Mouse (Mus musculus): ENCODE data around the gene Il7r. TPM values are rescaled to one million over a fixed set of nuclear protein-coding genes. Genes with fewer than 3 reads are reported as not detected.
A peak's percentile ranks its signal among the peaks of the same experiment; 100 is the strongest.

The Il7r gene
- polyA plus RNA-seq (2014; fragmentation: Nextera tagmentation; extraction: Ambion mirVana): 0.19 and 0.24 TPM in 2 replicates

- Histone ChIP-seq H3K4me1 (ENCODE audit: control insufficient read depth, insufficient read depth, low read length) (no peaks in the 10 kb centered on the region), H3K36me3 (ENCODE audit: control insufficient read depth, insufficient read depth, low read length) (no peaks in the 10 kb centered on the region), H3K9ac (ENCODE audit: low read depth, low read length) (no peak within 1 kb of the TSS), H3K4me3 (ENCODE audit: low read depth, low read length) (no peak within 1 kb of the TSS), H3K27ac (replicated peaks; ENCODE audit: low read depth, low read length) (no peak within 1 kb of the TSS), H3K27me3 (replicated peaks; ENCODE audit: control insufficient read depth, insufficient read depth, low read length) (no peaks in the 10 kb centered on the region), H3K4me2 (ENCODE audit: low read depth, low read length) (no peak within 1 kb of the TSS), H3K9me3 (ENCODE audit: control insufficient read depth, low read length) (no peaks in the 10 kb centered on the region)
- DNase-seq (ENCODE audit: low spot score) (no peak), ATAC-seq (ENCODE audit: low read depth) (no peak)
- WGBS: 79% methylated on average over 4 of the region's 4 CpGs
Observed at GRCm38 (mm10) chr15:9530076-9530475, at the start of gene Il7r. Gene Il7r (minus strand): TSS chr15:9530176.

- Histone ChIP-seq H3K27ac (replicated peaks; ENCODE audit: low read depth, low read length) (no peak overlapping the region), H3K27me3 (replicated peaks; ENCODE audit: control insufficient read depth, insufficient read depth, low read length) (no peaks in the 10 kb centered on the region), H3K4me3 (ENCODE audit: low read depth, low read length) (no peak overlapping the region), H3K9ac (ENCODE audit: low read depth, low read length) (no peak overlapping the region), H3K9me3 (ENCODE audit: control insufficient read depth, low read length) (no peaks in the 10 kb centered on the region), H3K36me3 (ENCODE audit: control insufficient read depth, insufficient read depth, low read length) (no peaks in the 10 kb centered on the region), H3K4me2 (ENCODE audit: low read depth, low read length) (no peak overlapping the region), H3K4me1 (ENCODE audit: control insufficient read depth, insufficient read depth, low read length) (no peaks in the 10 kb centered on the region)
- ATAC-seq (ENCODE audit: low read depth) (no peak), DNase-seq (ENCODE audit: low spot score) (no peak)
- 79% methylated on average over 4 of the region's 4 CpGs for WGBS
Observed at GRCm38 (mm10) chr15:9577303-9577702, 47.3 kb upstream of the Il7r start.

- H3K27ac ChIP-seq (replicated peaks; ENCODE audit: low read depth, low read length): no peak overlapping the region
Observed at GRCm38 (mm10) chr15:9574796-9575195, 44.8 kb upstream of the Il7r start.

GRCm38 (mm10) chr15:9573361-9573760, 43.4 kb upstream of the Il7r start:
- 77% methylated on average over 4 of the region's 4 CpGs for WGBS

More at GRCm38 (mm10) chr15:9574796-9575195, 44.8 kb upstream of the Il7r start:
- no peak overlapping the region for H3K4me2 ChIP-seq (ENCODE audit: low read depth, low read length)
- no peaks in the 10 kb centered on the region for H3K27me3 ChIP-seq (replicated peaks; ENCODE audit: control insufficient read depth, insufficient read depth, low read length)
- H3K4me1 ChIP-seq (ENCODE audit: control insufficient read depth, insufficient read depth, low read length): no peaks in the 10 kb centered on the region
- no peaks in the 10 kb centered on the region for H3K36me3 ChIP-seq (ENCODE audit: control insufficient read depth, insufficient read depth, low read length)
- no peaks in the 10 kb centered on the region for H3K9me3 ChIP-seq (ENCODE audit: control insufficient read depth, low read length)
- WGBS: 88% methylated on average over 5 of the region's 5 CpGs
- H3K4me3 ChIP-seq (ENCODE audit: low read depth, low read length): no peak overlapping the region
- no peak overlapping the region for H3K9ac ChIP-seq (ENCODE audit: low read depth, low read length)
- ATAC-seq (ENCODE audit: low read depth) (no peak), DNase-seq (ENCODE audit: low spot score) (no peak)

GRCm38 (mm10) chr15:9572664-9573063, 42.7 kb upstream of the Il7r start:
- H3K4me3 ChIP-seq (ENCODE audit: low read depth, low read length): no peak overlapping the region
- H3K4me2 ChIP-seq (ENCODE audit: low read depth, low read length): no peak overlapping the region
- WGBS: 78% methylated on average over 7 of the region's 7 CpGs
- DNase-seq (ENCODE audit: low spot score): no peak
- no peak overlapping the region for H3K27ac ChIP-seq (replicated peaks; ENCODE audit: low read depth, low read length)
- H3K4me1 ChIP-seq (ENCODE audit: control insufficient read depth, insufficient read depth, low read length): no peaks in the 10 kb centered on the region
- no peaks in the 10 kb centered on the region for H3K36me3 ChIP-seq (ENCODE audit: control insufficient read depth, insufficient read depth, low read length)
- H3K9ac ChIP-seq (ENCODE audit: low read depth, low read length): no peak overlapping the region
- H3K27me3 ChIP-seq (replicated peaks; ENCODE audit: control insufficient read depth, insufficient read depth, low read length): no peaks in the 10 kb centered on the region
- ATAC-seq (ENCODE audit: low read depth): no peak
- H3K9me3 ChIP-seq (ENCODE audit: control insufficient read depth, low read length): no peaks in the 10 kb centered on the region

More at GRCm38 (mm10) chr15:9573361-9573760, 43.4 kb upstream of the Il7r start:
- ATAC-seq (ENCODE audit: low read depth) (no peak), DNase-seq (ENCODE audit: low spot score) (no peak)
- no peak overlapping the region for H3K27ac ChIP-seq (replicated peaks; ENCODE audit: low read depth, low read length)
- no peaks in the 10 kb centered on the region for H3K4me1 ChIP-seq (ENCODE audit: control insufficient read depth, insufficient read depth, low read length)
- no peak overlapping the region for H3K4me3 ChIP-seq (ENCODE audit: low read depth, low read length)
- no peaks in the 10 kb centered on the region for H3K36me3 ChIP-seq (ENCODE audit: control insufficient read depth, insufficient read depth, low read length)
- H3K4me2 ChIP-seq (ENCODE audit: low read depth, low read length): no peak overlapping the region
- no peaks in the 10 kb centered on the region for H3K27me3 ChIP-seq (replicated peaks; ENCODE audit: control insufficient read depth, insufficient read depth, low read length)
- H3K9me3 ChIP-seq (ENCODE audit: control insufficient read depth, low read length): no peaks in the 10 kb centered on the region
- H3K9ac ChIP-seq (ENCODE audit: low read depth, low read length): no peak overlapping the region

- no peaks in the 10 kb centered on the region for H3K4me1 ChIP-seq (ENCODE audit: control insufficient read depth, insufficient read depth, low read length)
- no peaks in the 10 kb centered on the region for H3K27me3 ChIP-seq (replicated peaks; ENCODE audit: control insufficient read depth, insufficient read depth, low read length)
- H3K9ac ChIP-seq (ENCODE audit: low read depth, low read length): no peak overlapping the region
- H3K4me3 ChIP-seq (ENCODE audit: low read depth, low read length): no peak overlapping the region
- H3K4me2 ChIP-seq (ENCODE audit: low read depth, low read length): no peak overlapping the region
- 84% methylated on average over 2 of the region's 2 CpGs for WGBS
- ATAC-seq (ENCODE audit: low read depth) (no peak), DNase-seq (ENCODE audit: low spot score) (no peak)
- no peaks in the 10 kb centered on the region for H3K36me3 ChIP-seq (ENCODE audit: control insufficient read depth, insufficient read depth, low read length)
- no peaks in the 10 kb centered on the region for H3K9me3 ChIP-seq (ENCODE audit: control insufficient read depth, low read length)
- no peak overlapping the region for H3K27ac ChIP-seq (replicated peaks; ENCODE audit: low read depth, low read length)
Observed at GRCm38 (mm10) chr15:9571896-9572295, 41.9 kb upstream of the Il7r start.

GRCm38 (mm10) chr15:9567316-9567715, 37.3 kb upstream of the Il7r start:
- Histone ChIP-seq H3K9ac (ENCODE audit: low read depth, low read length) (no peak overlapping the region), H3K4me1 (ENCODE audit: control insufficient read depth, insufficient read depth, low read length) (no peaks in the 10 kb centered on the region), H3K4me2 (ENCODE audit: low read depth, low read length) (no peak overlapping the region), H3K36me3 (ENCODE audit: control insufficient read depth, insufficient read depth, low read length) (no peaks in the 10 kb centered on the region), H3K27me3 (replicated peaks; ENCODE audit: control insufficient read depth, insufficient read depth, low read length) (no peaks in the 10 kb centered on the region), H3K4me3 (ENCODE audit: low read depth, low read length) (no peak overlapping the region), H3K27ac (replicated peaks; ENCODE audit: low read depth, low read length) (no peak overlapping the region), H3K9me3 (ENCODE audit: control insufficient read depth, low read length) (no peaks in the 10 kb centered on the region)
- ATAC-seq (ENCODE audit: low read depth) (no peak), DNase-seq (ENCODE audit: low spot score) (no peak)
- WGBS: 88% methylated on average over 4 of the region's 4 CpGs

GRCm38 (mm10) chr15:9565396-9565795, 35.4 kb upstream of the Il7r start:
- ATAC-seq (ENCODE audit: low read depth): no peak
- H3K36me3 ChIP-seq (ENCODE audit: control insufficient read depth, insufficient read depth, low read length): no peaks in the 10 kb centered on the region

GRCm38 (mm10) chr15:9564156-9564555, 34.2 kb upstream of the Il7r start:
- Histone ChIP-seq H3K9ac (ENCODE audit: low read depth, low read length) (no peak overlapping the region), H3K27me3 (replicated peaks; ENCODE audit: control insufficient read depth, insufficient read depth, low read length) (no peaks in the 10 kb centered on the region), H3K9me3 (ENCODE audit: control insufficient read depth, low read length) (no peaks in the 10 kb centered on the region), H3K4me3 (ENCODE audit: low read depth, low read length) (no peak overlapping the region), H3K4me1 (ENCODE audit: control insufficient read depth, insufficient read depth, low read length) (no peaks in the 10 kb centered on the region), H3K36me3 (ENCODE audit: control insufficient read depth, insufficient read depth, low read length) (no peaks in the 10 kb centered on the region), H3K4me2 (ENCODE audit: low read depth, low read length) (no peak overlapping the region), H3K27ac (replicated peaks; ENCODE audit: low read depth, low read length) (no peak overlapping the region)
- ATAC-seq (ENCODE audit: low read depth): no peak
- WGBS: 76% methylated on average over 3 of the region's 3 CpGs
- DNase-seq (ENCODE audit: low spot score): no peak

More at GRCm38 (mm10) chr15:9565396-9565795, 35.4 kb upstream of the Il7r start:
- peak; percentile 20 for DNase-seq (ENCODE audit: low spot score)
- Histone ChIP-seq H3K27ac (replicated peaks; ENCODE audit: low read depth, low read length) (no peak overlapping the region), H3K27me3 (replicated peaks; ENCODE audit: control insufficient read depth, insufficient read depth, low read length) (no peaks in the 10 kb centered on the region), H3K9me3 (ENCODE audit: control insufficient read depth, low read length) (no peaks in the 10 kb centered on the region), H3K4me3 (ENCODE audit: low read depth, low read length) (no peak overlapping the region), H3K4me1 (ENCODE audit: control insufficient read depth, insufficient read depth, low read length) (no peaks in the 10 kb centered on the region), H3K9ac (ENCODE audit: low read depth, low read length) (no peak overlapping the region), H3K4me2 (ENCODE audit: low read depth, low read length) (no peak overlapping the region)
- 74% methylated on average over 6 of the region's 6 CpGs for WGBS

All from embryonic facial prominence, embryonic 14.5 days (tissue).